Mouse (Mus musculus): ENCODE measurements around the gene Tuft1. TPM values are rescaled to one million over a fixed set of nuclear protein-coding genes. Genes with fewer than 3 reads are reported as not detected.

Tuft1 gene
- 10.1 and 14.4 TPM in 2 replicates for polyA plus RNA-seq (2012; rRNA removed)

DNA sequence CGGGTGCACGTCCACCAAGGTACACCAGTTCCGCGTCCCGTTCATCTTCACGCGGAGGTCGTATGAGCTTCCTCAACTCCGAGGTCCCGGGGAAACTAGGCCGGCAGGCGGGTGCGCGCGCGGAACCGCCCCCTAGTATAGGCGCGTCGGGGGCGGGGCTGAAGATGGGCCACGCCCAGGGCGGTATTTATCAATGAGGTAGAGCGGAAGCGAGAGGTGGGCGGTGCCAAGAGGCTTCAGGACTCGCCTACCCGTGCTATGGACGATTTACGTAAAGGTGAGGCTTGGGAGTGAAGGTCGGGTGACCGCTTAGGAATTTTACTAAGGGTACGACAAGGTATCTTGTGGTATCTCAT is at the start of gene Tuft1:
Gene Tuft1, minus strand, starts transcription at position 133 of the 356 bp plus-strand sequence.

DNA sequence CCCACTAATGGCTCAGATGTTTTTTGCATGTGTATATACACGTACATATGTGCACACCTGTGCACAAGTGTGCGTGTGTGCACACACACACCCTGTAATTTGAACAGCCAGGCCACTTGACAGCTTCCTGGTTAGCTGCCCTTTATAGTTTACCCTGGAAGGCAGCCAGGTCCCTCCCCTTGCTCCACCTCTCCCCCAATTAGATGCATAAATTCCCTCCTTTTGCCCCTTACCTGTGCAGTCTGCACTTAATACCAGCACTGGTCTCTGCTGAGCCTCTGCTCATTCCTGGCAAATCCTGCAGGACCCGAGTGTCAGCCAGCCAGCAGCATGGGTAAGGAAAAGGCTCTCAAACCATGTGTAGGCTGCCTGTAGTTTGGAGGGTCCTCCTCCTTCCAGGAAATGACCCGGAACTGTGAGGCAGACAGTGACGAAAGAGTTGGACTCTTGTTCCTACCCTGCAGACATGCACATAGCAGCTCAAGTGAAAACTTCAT is 34.7 kb upstream of the Tuft1 start, which contains the start of gene Selenbp2:
Gene Selenbp2, plus strand, starts transcription at position 228 of the 497 bp plus-strand sequence.

DNA sequence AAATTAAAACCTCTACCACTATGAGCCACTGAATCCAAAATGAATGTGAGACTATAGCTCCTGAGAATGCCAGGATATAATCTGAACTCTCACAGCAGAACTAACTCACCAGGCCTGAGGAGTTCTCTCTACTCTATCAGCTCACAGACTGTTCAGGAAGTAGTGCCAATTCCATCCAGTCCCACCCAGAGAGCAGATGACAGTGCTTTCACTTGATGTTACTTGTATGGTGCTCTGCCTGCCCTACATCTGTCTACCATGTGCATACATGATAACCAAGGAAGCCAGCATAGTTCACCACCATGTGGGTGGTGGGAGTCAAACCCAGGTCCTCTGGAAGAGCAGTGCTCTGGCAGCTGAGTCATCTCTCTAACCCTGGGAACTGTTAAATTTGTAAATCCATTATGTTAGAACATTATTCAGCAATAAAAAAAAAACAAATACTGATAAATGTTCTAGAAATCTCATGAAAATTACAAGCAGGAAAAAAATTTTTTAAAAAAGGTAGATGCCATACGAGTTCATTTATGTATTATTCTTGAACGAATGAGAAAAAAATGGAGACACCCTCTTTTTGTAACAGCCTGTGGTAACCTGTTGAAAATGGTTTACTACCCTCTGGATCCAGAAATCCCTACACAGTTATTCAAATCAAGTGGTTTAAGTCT is 16.0 kb downstream of the Tuft1 start, which contains the start of gene Gm10972:
Gene Gm10972, plus strand, starts transcription at position 618 of the 668 bp plus-strand sequence.

DNA sequence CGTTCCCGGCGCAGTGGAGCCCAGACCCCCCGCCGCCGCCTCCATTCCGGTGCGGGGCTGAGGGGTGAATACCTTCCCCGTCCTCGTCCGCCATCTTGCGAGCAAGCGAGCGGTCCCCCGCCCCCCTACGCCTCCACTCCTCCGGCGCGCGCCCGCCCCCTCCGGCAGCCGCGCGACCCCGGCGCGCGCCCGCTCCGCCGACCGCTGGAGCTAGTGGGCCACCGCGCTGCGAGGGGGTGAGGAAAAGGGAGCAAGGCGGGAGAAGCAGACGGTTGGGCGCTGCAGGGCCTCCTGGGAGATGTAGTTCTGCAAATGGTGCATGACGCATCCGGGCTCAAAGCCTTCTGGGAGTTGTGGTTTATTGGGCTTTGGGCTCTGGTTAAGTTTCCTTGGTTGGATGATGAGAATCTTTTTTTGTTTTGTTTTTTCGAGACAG is 76.2 kb downstream of the Tuft1 start, which contains the start of gene Snx27:
Gene Snx27, minus strand, starts transcription at position 261 of the 436 bp plus-strand sequence.

Other genes starting within 250 kb of the Tuft1 start
- gene Tdrkh, start 245.6 kb downstream of the Tuft1 start, polyA plus RNA-seq (2012; rRNA removed) = 2.6 and 2.8 TPM in 2 replicates
- gene Mrpl9, start 215.6 kb downstream of the Tuft1 start, polyA plus RNA-seq (2012; rRNA removed) = 31.1 and 34.7 TPM in 2 replicates
- gene Oaz3, start 215.0 kb downstream of the Tuft1 start, polyA plus RNA-seq (2012; rRNA removed) = 0.13 TPM in 1 of 2 replicates, not detected in the other
- gene Celf3, start 180.6 kb downstream of the Tuft1 start, polyA plus RNA-seq (2012; rRNA removed) = 0.02 and 0.06 TPM in 2 replicates
- 0.05 and 0.10 TPM in 2 replicates for gene Riiad1, start 178.5 kb downstream of the Tuft1 start, polyA plus RNA-seq (2012; rRNA removed)
- gene Snx27, start 76.2 kb downstream of the Tuft1 start, polyA plus RNA-seq (2012; rRNA removed) = 4.8 and 5.2 TPM in 2 replicates
- gene Gm10972, start 15.8 kb downstream of the Tuft1 start, polyA plus RNA-seq (2012; rRNA removed) = not detected in 2 replicates
- gene Selenbp2, start 34.7 kb upstream of the Tuft1 start, polyA plus RNA-seq (2012; rRNA removed) = 136 and 216 TPM in 2 replicates
- 9.0 and 10.7 TPM in 2 replicates for gene Cgn, start 127.6 kb upstream of the Tuft1 start, polyA plus RNA-seq (2012; rRNA removed)
- 4.6 and 6.7 TPM in 2 replicates for gene Pogz, start 178.7 kb upstream of the Tuft1 start, polyA plus RNA-seq (2012; rRNA removed)
- 147 and 165 TPM in 2 replicates for gene Psmb4, start 228.1 kb upstream of the Tuft1 start, polyA plus RNA-seq (2012; rRNA removed)